In the genomic region with DNA sequence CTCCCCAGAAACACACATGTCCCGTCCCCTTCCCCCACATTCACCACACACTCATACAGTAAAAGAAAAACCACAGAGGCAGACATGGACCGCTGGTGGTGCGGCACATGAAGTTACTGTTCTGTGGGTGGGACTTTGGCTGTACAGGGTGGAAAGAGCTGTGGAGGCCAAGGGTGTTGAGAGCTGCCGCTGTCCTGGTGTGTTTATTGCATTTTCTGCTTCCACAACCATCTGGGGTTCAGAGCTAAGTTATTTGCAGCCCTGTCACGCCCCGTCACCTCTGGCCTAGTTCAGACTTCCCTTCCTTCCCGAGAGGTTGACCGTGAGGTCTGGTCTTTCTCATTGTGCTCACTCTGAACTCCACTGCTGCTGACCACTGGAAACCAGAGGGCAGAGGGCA, we compare ENCODE assay signal across 7 mouse cellular contexts. TPM values are rescaled to one million over a fixed set of nuclear protein-coding genes. Genes with fewer than 3 reads are reported as not detected.
A peak's percentile ranks its signal among the peaks of the same experiment; 100 is the strongest.
DNase-seq lines count a peak whose midpoint lies in the region; ATAC-seq and TF ChIP-seq lines count a peak whose summit lies in the region.

No protein-coding gene starts in this region.

- H3ac ChIP-seq in myocyte (ENCODE audit: control insufficient read depth, insufficient read length): no peak overlapping the region

- H3K36me3 ChIP-seq in heart, embryonic 14.5 days (ENCODE audit: control insufficient read depth, insufficient read depth, low read length): no peaks in the 10 kb centered on the region
- no peaks in the 10 kb centered on the region for H3K36me3 ChIP-seq in limb, embryonic 10.5 days
- no peaks in the 10 kb centered on the region for H3K36me3 ChIP-seq in myocyte (ENCODE audit: control insufficient read depth, insufficient read depth)

- peaks cover 3 to 10% of the 10 kb centered on the region in 2 experiments; a peak in 2 of 4 replicates for H3K4me1 ChIP-seq in heart, embryonic 14.5 days (ENCODE audit: control insufficient read depth in 2 of 2, insufficient read depth in 2 of 2, low read length in 2 of 2)
- H3K4me1 ChIP-seq in limb, embryonic 10.5 days: peaks cover 13% of the 10 kb centered on the region

- no peak for TF ChIP-seq POLR2A in myocyte (IDR thresholded peaks at IDR 0.05; ENCODE audit: insufficient read length, low read depth)

- peak overlapping the region; percentile 33 to 39; a peak in 3 of 4 replicates for H3K27ac ChIP-seq in heart, embryonic 14.5 days (replicated peaks in 1 of 2; ENCODE audit: control insufficient read depth in 1 of 2, insufficient read depth in 1 of 2, low read depth in 2 of 2, low read length in 2 of 2)
- peak overlapping the region; percentile 58 for H3K27ac ChIP-seq in limb, embryonic 10.5 days

- H3K79me2 ChIP-seq in myocyte (ENCODE audit: control insufficient read depth, insufficient read depth): no peaks in the 10 kb centered on the region

- no peak overlapping the region; the same call in 1 of the 2 replicates for H3K9ac ChIP-seq in heart, embryonic 14.5 days (ENCODE audit: low read length)

- peaks cover 5% of the 10 kb centered on the region; the same call in 1 of the 2 replicates for H3K9me3 ChIP-seq in heart, embryonic 14.5 days (ENCODE audit: control insufficient read depth, low read length)
- no peaks in the 10 kb centered on the region for H3K9me3 ChIP-seq in limb, embryonic 10.5 days (replicated peaks)

- peak overlapping the region; percentile 32 for H3K4me2 ChIP-seq in heart, embryonic 14.5 days (ENCODE audit: low read length)
- H3K4me2 ChIP-seq in myocyte (ENCODE audit: low read depth): peak overlapping the region; percentile 1

- 17% methylated on average over 8 of the region's 8 CpGs for WGBS in heart, embryonic 14.5 days
- WGBS in limb, embryonic 10.5 days: 28% methylated on average over 8 of the region's 8 CpGs

- no peak overlapping the region for H3K4me3 ChIP-seq in heart, embryonic 14.5 days (ENCODE audit: control insufficient read depth in 1 of 2, insufficient read depth in 1 of 2, low read depth in 1 of 2, low read length in 2 of 2)
- H3K4me3 ChIP-seq in limb, embryonic 10.5 days: peak overlapping the region; percentile 7; the same call in 1 of the 2 replicates
- H3K4me3 ChIP-seq in myocyte: no peak overlapping the region

- ATAC-seq in heart, embryonic 14.5 days (ENCODE audit: insufficient number of reproducible peaks, insufficient read depth, low FRiP score, low read depth): 0 out of 2 replicates have a peak, but pooled peaks have one; percentile 47

- no peaks in the 10 kb centered on the region for H3K27me3 ChIP-seq in heart, embryonic 14.5 days (ENCODE audit: control insufficient read depth, insufficient read depth, low read length)
- no peaks in the 10 kb centered on the region for H3K27me3 ChIP-seq in limb, embryonic 10.5 days (ENCODE audit: low read depth, poor library complexity, severe bottlenecking)
- peaks cover 36% of the 10 kb centered on the region for H3K27me3 ChIP-seq in myocyte (ENCODE audit: control insufficient read depth, insufficient read depth, insufficient read length)

- DNase-seq in 416B (ENCODE audit: low read depth) (peak; percentile 53), MN1 (ENCODE audit: low spot score) (peak; percentile 52)
- DNase-seq in limb, embryonic 10.5 days (ENCODE audit: low spot score): no peak
- DNase-seq in c-Kit-positive CD71-positive TER-119-positive erythroid progenitor cells, embryonic 14.5 days (ENCODE audit: low spot score): no peak
- no peak for DNase-seq in frontal cortex, adult 2 months (ENCODE audit: extremely low spot score in 1 of 2, low spot score in 1 of 2)

TF ChIP-seq in myocyte, 11 proteins besides CTCF, POLR2A, EP300 and RAD21:
- TF ChIP-seq SRF (IDR thresholded peaks at IDR 0.05; ENCODE audit: control insufficient read depth, insufficient read length, low read depth): no peak
- TF ChIP-seq E2F4 (IDR thresholded peaks at IDR 0.05; ENCODE audit: insufficient read depth): no peak
- no peak for TF ChIP-seq REST (IDR thresholded peaks at IDR 0.05; ENCODE audit: insufficient read depth, insufficient read length)
- no peak for TF ChIP-seq MYOD1 (IDR thresholded peaks at IDR 0.05; ENCODE audit: control insufficient read depth in 1 of 3, insufficient read length in 2 of 3, low read depth in 2 of 3)
- no peak for TF ChIP-seq TCF12 (IDR thresholded peaks at IDR 0.05; ENCODE audit: insufficient read depth, poor library complexity, severe bottlenecking)
- TF ChIP-seq USF1 (IDR thresholded peaks at IDR 0.05; ENCODE audit: low read depth): no peak
- TF ChIP-seq POLR2AphosphoS2 (IDR thresholded peaks at IDR 0.05; ENCODE audit: insufficient read length, low read depth): no peak
- no peak for TF ChIP-seq CEBPB (IDR thresholded peaks at IDR 0.05; ENCODE audit: insufficient read depth, poor library complexity, severe bottlenecking)
- TF ChIP-seq TCF3 (IDR thresholded peaks at IDR 0.05; ENCODE audit: insufficient read length, low read depth): no peak
- TF ChIP-seq MAX (IDR thresholded peaks at IDR 0.05; ENCODE audit: low read depth): no peak
- TF ChIP-seq MYOG (IDR thresholded peaks at IDR 0.05; ENCODE audit: control insufficient read depth in 1 of 3, insufficient read depth in 1 of 3, insufficient read length in 2 of 3, low read depth in 2 of 3): no peak

RNA-seq across cellular contexts. Expression of gene Engase, which starts 17.6 kb away (rescaled TPM):
- 3.1 and 4.8 TPM in 2 replicates for polyA plus RNA-seq in heart, embryonic 14.5 days (2014; fragmentation: Nextera tagmentation; extraction: Ambion mirVana)
- polyA plus RNA-seq in limb, embryonic 10.5 days (2016; fragmentation: Nextera tagmentation; extraction: Ambion mirVana): 7.1 and 8.8 TPM in 2 replicates
- 5.1 TPM for polyA plus RNA-seq in myocyte (2012; fragmentation: generic; extraction: Trizol)
- 8.3 and 9.8 TPM in 2 replicates for polyA plus RNA-seq in frontal cortex, adult 2 months (2012; rRNA removed)

RNA-seq across cellular contexts. Expression of gene C1qtnf1, which starts 31.0 kb away (rescaled TPM):
- 7.3 and 7.5 TPM in 2 replicates for polyA plus RNA-seq in heart, embryonic 14.5 days (2014; fragmentation: Nextera tagmentation; extraction: Ambion mirVana)
- 1.9 and 3.1 TPM in 2 replicates for polyA plus RNA-seq in limb, embryonic 10.5 days (2016; fragmentation: Nextera tagmentation; extraction: Ambion mirVana)
- 9.8 TPM for polyA plus RNA-seq in myocyte (2012; fragmentation: generic; extraction: Trizol)
- polyA plus RNA-seq in frontal cortex, adult 2 months (2012; rRNA removed): 2.6 and 3.4 TPM in 2 replicates

RNA-seq across cellular contexts. Expression of gene Cant1, which starts 40.2 kb away (rescaled TPM):
- polyA plus RNA-seq in heart, embryonic 14.5 days (2014; fragmentation: Nextera tagmentation; extraction: Ambion mirVana): 12.0 and 19.2 TPM in 2 replicates
- 24.1 and 25.9 TPM in 2 replicates for polyA plus RNA-seq in limb, embryonic 10.5 days (2016; fragmentation: Nextera tagmentation; extraction: Ambion mirVana)
- polyA plus RNA-seq in myocyte (2012; fragmentation: generic; extraction: Trizol): 33.7 TPM
- 38.3 and 40.2 TPM in 2 replicates for polyA plus RNA-seq in frontal cortex, adult 2 months (2012; rRNA removed)

RNA-seq across cellular contexts. Expression of gene Lgals3bp, which starts 57.2 kb away (rescaled TPM):
- 7.2 and 12.7 TPM in 2 replicates for polyA plus RNA-seq in heart, embryonic 14.5 days (2014; fragmentation: Nextera tagmentation; extraction: Ambion mirVana)
- polyA plus RNA-seq in limb, embryonic 10.5 days (2016; fragmentation: Nextera tagmentation; extraction: Ambion mirVana): 2.7 and 3.4 TPM in 2 replicates
- 16.4 TPM for polyA plus RNA-seq in myocyte (2012; fragmentation: generic; extraction: Trizol)
- 38.5 and 52.4 TPM in 2 replicates for polyA plus RNA-seq in frontal cortex, adult 2 months (2012; rRNA removed)

Comparison
In these comparisons a context has a peak if more than half of its experiments do, and no peak if none do; other contexts are left out.
1. DNase-seq: peak in 416B (single experiment) and MN1 (single experiment); none in limb, embryonic 10.5 days (single experiment), c-Kit-positive CD71-positive TER-119-positive erythroid progenitor cells, embryonic 14.5 days (single experiment) and frontal cortex, adult 2 months (0 of 2).